Mouse (Mus musculus): Measurements from ENCODE around the gene Gjc2.

GRCm38 (mm10) chr11:59170549-59170948 is 12.5 kb downstream of the Gjc2 start:
- TF ChIP-seq CTCF (IDR thresholded peaks at IDR 0.05; ENCODE audit: low read depth) (no peak), EP300 (IDR thresholded peaks at IDR 0.05; ENCODE audit: low read depth) (no peak)
